Mouse (Mus musculus) thymus, adult 2 months (tissue): ENCODE measurements around the gene Bmx.

Experiments
- CTCF ChIP-seq: fragments of 200-500 bp; IDR thresholded peaks from 2 replicates; pipeline ENCODE4 v1.5.1; 2012; ENCODE audit warnings: mild to moderate bottlenecking, control low read depth, low read length, moderate library complexity, borderline replicate concordance; ENCODE audit not compliant: control insufficient read depth, poor library complexity, insufficient read depth; ENCODE audit errors: extremely low read depth
- POLR2A ChIP-seq: fragments of 200-500 bp; IDR thresholded peaks from 2 replicates; pipeline ENCODE4 v1.6.1; 2012; ENCODE audit warnings: mild to moderate bottlenecking, low read length, control low read depth, moderate library complexity; ENCODE audit not compliant: control insufficient read depth, poor library complexity, insufficient read depth; ENCODE audit errors: extremely low read depth

- TF ChIP-seq CTCF: no peak
- TF ChIP-seq POLR2A: no peak
Observed at GRCm38 (mm10) chrX:164189880-164190279, 68.1 kb downstream of the Bmx start.
